Mouse (Mus musculus) cortical plate, adult 2 months (tissue): Measurements from ENCODE around the gene Plcb2.

Source experiments
- CTCF ChIP-seq: fragments of 200-500 bp; IDR thresholded peaks from 2 replicates; pipeline ENCODE4 v1.5.1; 2011; ENCODE audit warnings: mild to moderate bottlenecking, control low read depth, low read length; ENCODE audit not compliant: insufficient read depth; ENCODE audit errors: extremely low read depth
- POLR2A ChIP-seq: fragments of 200-500 bp; IDR thresholded peaks from 2 replicates; pipeline ENCODE4 v1.6.1; 2011; ENCODE audit warnings: mild to moderate bottlenecking, low read length, control low read depth; ENCODE audit not compliant: insufficient read depth; ENCODE audit errors: extremely low read depth

- TF ChIP-seq CTCF (peak; percentile 64), POLR2A (no peak)
Observed at GRCm38 (mm10) chr2:118700179-118701062, 27.8 kb downstream of the Plcb2 start.
